Mouse (Mus musculus) heart, embryonic 15.5 days (tissue): ENCODE measurements around the gene Dyx1c1. TPM values are rescaled to one million over a fixed set of nuclear protein-coding genes. Genes with fewer than 3 reads are reported as not detected.

Experiments used
- ATAC-seq: fragments of 200-750 bp; cut with Nextera tagmentation; replicated peaks from 2 replicates; pipeline ENCODE4 v1.8.0; 2017; ENCODE audit warnings: low read depth, moderate TSS enrichment; ENCODE audit not compliant: insufficient number of reproducible peaks, insufficient read depth, low FRiP score
- H3K27ac ChIP-seq: fragments of 300-500 bp; sonication (generic); 2 replicates; pipeline ENCODE4 v1.5.1; 2015; ENCODE audit warnings: mild to moderate bottlenecking, inconsistent platforms
- H3K27me3 ChIP-seq: fragments of 300-500 bp; sonication (generic); 2 replicates; pipeline ENCODE4 v1.6.1; 2015; ENCODE audit warnings: inconsistent platforms
- H3K36me3 ChIP-seq: fragments of 300-500 bp; sonication (generic); 2 replicates; pipeline ENCODE4 v1.6.1; 2015; ENCODE audit warnings: mild to moderate bottlenecking, inconsistent platforms
- H3K4me1 ChIP-seq: fragments of 300-500 bp; sonication (generic); replicated peaks from 2 replicates; pipeline ENCODE4 v1.6.1; 2015; ENCODE audit warnings: inconsistent platforms
- H3K4me2 ChIP-seq: fragments of 300-500 bp; sonication (generic); 2 replicates; pipeline ENCODE4 v1.6.1; 2015; ENCODE audit warnings: inconsistent platforms, mild to moderate bottlenecking, moderate library complexity
- H3K4me3 ChIP-seq: fragments of 300-500 bp; sonication (generic); 2 replicates; pipeline ENCODE4 v1.5.1; 2015; ENCODE audit warnings: mild to moderate bottlenecking, inconsistent platforms
- H3K9ac ChIP-seq: fragments of 300-500 bp; sonication (generic); 2 replicates; pipeline ENCODE4 v1.6.1; 2015; ENCODE audit warnings: mild to moderate bottlenecking, inconsistent platforms
- H3K9me3 ChIP-seq: fragments of 300-500 bp; sonication (generic); replicated peaks from 2 replicates; pipeline ENCODE4 v1.6.1; 2016; ENCODE audit warnings: inconsistent platforms
- WGBS: fragments of 180-500 bp; shearing (Covaris S2); methylation state at CpG from one replicate; pipeline ENCODE4 v1.1.7; 2015; ENCODE audit warnings: mixed read lengths; 5-methylcytosine and 5-hydroxymethylcytosine counted together
- polyA plus RNA-seq: library from polyadenylated mRNA; unstranded; fragments of >200 nt; fragmentation: Nextera tagmentation; extraction: Ambion mirVana; gene quantifications from 2 replicates; pipeline ENCODE4 v1.2.1, GENCODE M21; 2015

The Dyx1c1 gene
- polyA plus RNA-seq, 1 experiment from 2014 or later = 0.58 TPM

- ATAC-seq = no peak
- no peaks in the 10 kb centered on the region for H3K9me3 ChIP-seq
- no peak overlapping the region for H3K4me3 ChIP-seq
- no peak overlapping the region for H3K9ac ChIP-seq
- no peaks in the 10 kb centered on the region for H3K36me3 ChIP-seq
- 79% methylated on average over 5 of the region's 5 CpGs for WGBS
- no peak overlapping the region for H3K27ac ChIP-seq
- no peaks in the 10 kb centered on the region for H3K4me1 ChIP-seq
- no peaks in the 10 kb centered on the region for H3K27me3 ChIP-seq
- no peak overlapping the region for H3K4me2 ChIP-seq
Measured at GRCm38 (mm10) chr9:72974734-72975133, 16.1 kb downstream of the Dyx1c1 start.

- no peak overlapping the region for H3K27ac ChIP-seq
- WGBS = 79% methylated on average over 1 of the region's 1 CpGs
- no peaks in the 10 kb centered on the region for H3K36me3 ChIP-seq
- no peaks in the 10 kb centered on the region for H3K4me1 ChIP-seq
- no peak for ATAC-seq
- H3K4me3 ChIP-seq = no peak overlapping the region
- H3K4me2 ChIP-seq = no peak overlapping the region
- no peak overlapping the region for H3K9ac ChIP-seq
- H3K27me3 ChIP-seq = no peaks in the 10 kb centered on the region
- no peaks in the 10 kb centered on the region for H3K9me3 ChIP-seq
Measured at GRCm38 (mm10) chr9:72975242-72975641, 16.7 kb downstream of the Dyx1c1 start.

- no peak overlapping the region for H3K27ac ChIP-seq
- ATAC-seq = no peak
- H3K9ac ChIP-seq = no peak overlapping the region
- no peaks in the 10 kb centered on the region for H3K36me3 ChIP-seq
- H3K4me1 ChIP-seq = peaks cover 10% of the 10 kb centered on the region
- no peaks in the 10 kb centered on the region for H3K9me3 ChIP-seq
- H3K4me2 ChIP-seq = no peak overlapping the region
- WGBS = 77% methylated on average over 2 of the region's 2 CpGs
- no peak overlapping the region for H3K4me3 ChIP-seq
- no peaks in the 10 kb centered on the region for H3K27me3 ChIP-seq
Measured at GRCm38 (mm10) chr9:72983066-72983465, 24.5 kb downstream of the Dyx1c1 start.

GRCm38 (mm10) chr9:72985250-72986220 lies 26.9 kb downstream of the Dyx1c1 start, which contains the start of the genes Ccpg1os and Ccpg1:
Gene Ccpg1os (minus strand): TSS chr9:72985382.
Gene Ccpg1 (plus strand): TSS chr9:72985429.
- under 1% methylated on average over 88 of the region's 88 CpGs for WGBS
- H3K4me2 ChIP-seq = peak within 1 kb of the TSS; percentile 74
- H3K36me3 ChIP-seq = no peaks in the 10 kb centered on the region
- no peaks in the 10 kb centered on the region for H3K9me3 ChIP-seq
- peaks cover 10% of the 10 kb centered on the region for H3K4me1 ChIP-seq
- H3K4me3 ChIP-seq = peak within 1 kb of the TSS; percentile 87
- H3K27me3 ChIP-seq = no peaks in the 10 kb centered on the region
- peak within 1 kb of the TSS; percentile 68 for H3K27ac ChIP-seq
- H3K9ac ChIP-seq = peak within 1 kb of the TSS; percentile 67
- peak; percentile 99 for ATAC-seq

- Histone ChIP-seq H3K9ac (no peak overlapping the region), H3K27ac (no peak overlapping the region), H3K4me3 (no peak overlapping the region), H3K4me1 (peaks cover 10% of the 10 kb centered on the region), H3K9me3 (no peaks in the 10 kb centered on the region), H3K36me3 (no peaks in the 10 kb centered on the region), H3K27me3 (no peaks in the 10 kb centered on the region), H3K4me2 (no peak overlapping the region)
- ATAC-seq = no peak
- 61% methylated on average over 3 of the region's 3 CpGs for WGBS
Measured at GRCm38 (mm10) chr9:72987703-72988102, 29.1 kb downstream of the Dyx1c1 start.

GRCm38 (mm10) chr9:72988706-72989105 lies 30.1 kb downstream of the Dyx1c1 start:
- Histone ChIP-seq H3K9ac (no peak overlapping the region), H3K9me3 (no peaks in the 10 kb centered on the region), H3K4me1 (peaks cover 10% of the 10 kb centered on the region), H3K36me3 (no peaks in the 10 kb centered on the region), H3K27ac (no peak overlapping the region), H3K4me2 (no peak overlapping the region), H3K4me3 (no peak overlapping the region), H3K27me3 (no peaks in the 10 kb centered on the region)
- ATAC-seq = no peak
- WGBS = 80% methylated on average over 5 of the region's 5 CpGs

GRCm38 (mm10) chr9:72991420-72991819 lies 32.8 kb downstream of the Dyx1c1 start:
- Histone ChIP-seq H3K36me3 (no peaks in the 10 kb centered on the region), H3K4me3 (no peak overlapping the region), H3K4me2 (no peak overlapping the region), H3K27me3 (no peaks in the 10 kb centered on the region), H3K9me3 (no peaks in the 10 kb centered on the region), H3K27ac (no peak overlapping the region), H3K4me1 (no peaks in the 10 kb centered on the region), H3K9ac (no peak overlapping the region)
- 92% methylated on average over 2 of the region's 2 CpGs for WGBS
- no peak for ATAC-seq

GRCm38 (mm10) chr9:72992576-72992975 lies 34.0 kb downstream of the Dyx1c1 start:
- H3K27ac ChIP-seq = no peak overlapping the region
- no peak for ATAC-seq
- H3K27me3 ChIP-seq = no peaks in the 10 kb centered on the region
- no peak overlapping the region for H3K9ac ChIP-seq
- WGBS = 86% methylated on average over 5 of the region's 5 CpGs
- no peaks in the 10 kb centered on the region for H3K9me3 ChIP-seq
- H3K4me2 ChIP-seq = no peak overlapping the region
- no peaks in the 10 kb centered on the region for H3K4me1 ChIP-seq
- H3K36me3 ChIP-seq = no peaks in the 10 kb centered on the region
- no peak overlapping the region for H3K4me3 ChIP-seq

GRCm38 (mm10) chr9:72996167-72996566 lies 37.6 kb downstream of the Dyx1c1 start:
- Histone ChIP-seq H3K4me3 (no peak overlapping the region), H3K9ac (no peak overlapping the region), H3K4me1 (no peaks in the 10 kb centered on the region), H3K27ac (no peak overlapping the region), H3K4me2 (no peak overlapping the region), H3K36me3 (no peaks in the 10 kb centered on the region), H3K9me3 (no peaks in the 10 kb centered on the region), H3K27me3 (no peaks in the 10 kb centered on the region)
- no peak for ATAC-seq

GRCm38 (mm10) chr9:72996806-72997205 lies 38.2 kb downstream of the Dyx1c1 start:
- no peaks in the 10 kb centered on the region for H3K27me3 ChIP-seq
- H3K4me2 ChIP-seq = no peak overlapping the region
- ATAC-seq = no peak
- H3K9me3 ChIP-seq = no peaks in the 10 kb centered on the region
- H3K4me3 ChIP-seq = no peak overlapping the region
- no peaks in the 10 kb centered on the region for H3K4me1 ChIP-seq
- no peak overlapping the region for H3K27ac ChIP-seq
- WGBS = 62% methylated on average over 7 of the region's 7 CpGs
- no peak overlapping the region for H3K9ac ChIP-seq
- H3K36me3 ChIP-seq = no peaks in the 10 kb centered on the region

- no peak overlapping the region for H3K9ac ChIP-seq
- no peaks in the 10 kb centered on the region for H3K27me3 ChIP-seq
- H3K36me3 ChIP-seq = peaks cover 2% of the 10 kb centered on the region
- no peaks in the 10 kb centered on the region for H3K9me3 ChIP-seq
- 64% methylated on average over 2 of the region's 2 CpGs for WGBS
- H3K4me2 ChIP-seq = no peak overlapping the region
- H3K27ac ChIP-seq = no peak overlapping the region
- H3K4me1 ChIP-seq = no peaks in the 10 kb centered on the region
- H3K4me3 ChIP-seq = no peak overlapping the region
- no peak for ATAC-seq
Measured at GRCm38 (mm10) chr9:73000487-73000886, 41.9 kb downstream of the Dyx1c1 start.
